Mouse (Mus musculus): ENCODE results near the gene Fbxo9. TPM values are rescaled to one million over a fixed set of nuclear protein-coding genes. Genes with fewer than 3 reads are reported as not detected.

Fbxo9 gene
- polyA plus RNA-seq (2012), result 33.3 and 42.6 TPM in 2 replicates

DNA sequence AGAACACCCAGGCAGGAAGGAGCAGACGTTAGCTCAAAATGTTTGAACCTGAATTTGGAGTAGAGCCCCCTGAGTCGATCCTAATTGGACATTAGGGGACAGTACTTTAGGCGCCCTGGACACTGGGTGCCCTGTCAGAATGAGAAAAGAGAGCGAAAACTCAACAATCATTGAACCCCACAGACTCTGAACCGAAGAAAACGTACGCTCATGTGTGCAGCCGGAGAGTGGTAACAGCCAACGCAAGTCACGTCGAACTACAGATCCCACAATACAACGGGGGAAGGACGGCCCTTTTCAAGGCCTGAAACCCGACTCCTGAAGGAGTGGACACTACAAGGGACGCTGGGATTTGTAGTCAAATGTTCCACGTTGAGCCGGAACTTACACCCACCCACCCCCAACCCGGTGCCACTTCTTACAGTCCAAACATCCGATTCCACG lies at the start of gene Fbxo9, which contains the start of gene Ick:
Gene Fbxo9 (minus strand): TSS at position 270 of the 444 bp plus-strand sequence.
Gene Ick (plus strand): TSS at position 397 of the 444 bp plus-strand sequence.

GRCm38 (mm10) chr9:78051677-78052076 lies 57.2 kb downstream of the Fbxo9 start, which contains the start of gene Gcm1:
TSS of gene Gcm1 (plus strand) at chr9:78051924.

Other genes starting within 250 kb of the Fbxo9 start
- gene Elovl5, start 191.7 kb downstream of the Fbxo9 start, polyA plus RNA-seq (2012), result 9.3 and 12.1 TPM in 2 replicates
- not detected in 2 replicates for gene Gcm1, start 57.1 kb downstream of the Fbxo9 start, polyA plus RNA-seq (2012)
- gene Ick, start 127 bp upstream of the Fbxo9 start, polyA plus RNA-seq (2012), result 15.1 and 17.6 TPM in 2 replicates
- gene Gsta4, start 73.7 kb upstream of the Fbxo9 start, polyA plus RNA-seq (2012), result 0.21 TPM in 1 of 2 replicates, not detected in the other
- gene Gsta1, start 121.6 kb upstream of the Fbxo9 start, polyA plus RNA-seq (2012), result not detected in 2 replicates
- gene Gm3776, start 148.1 kb upstream of the Fbxo9 start, polyA plus RNA-seq (2012), result not detected in 2 replicates
- not detected in 2 replicates for gene Gm10639, start 180.9 kb upstream of the Fbxo9 start, polyA plus RNA-seq (2012)
- gene Omt2a, start 205.7 kb upstream of the Fbxo9 start, polyA plus RNA-seq (2012), result not detected in 2 replicates
- gene Omt2b, start 218.5 kb upstream of the Fbxo9 start, polyA plus RNA-seq (2012), result not detected in 2 replicates
- gene Gsta2, start 246.7 kb upstream of the Fbxo9 start, polyA plus RNA-seq (2012), result not detected in 2 replicates